Mouse (Mus musculus): Measurements from ENCODE around the gene Ntng1.

- TF ChIP-seq POLR2A (IDR thresholded peaks at IDR 0.05; ENCODE audit: insufficient read depth, low read depth, low read length) (no peak), CTCF (IDR thresholded peaks at IDR 0.05) (no peak)
Measured at GRCm38 (mm10) chr3:109937634-109938033, 206.2 kb downstream of the Ntng1 start.

Data from heart, adult 2 months (tissue).